ENCODE assay signal across 16 mouse cellular contexts in genomic region chr14:89062583-89063436, GRCm38 (mm10).
DNase-seq lines count a peak whose midpoint lies in the region; ATAC-seq and TF ChIP-seq lines count a peak whose summit lies in the region.
"Had no signal": no experiment of that assay in that cellular context is flagged by ENCODE, and none has a peak within 500 bp of the region (broad histone marks: within the 10 kb centered on the region; RNA-seq: fewer than 3 reads in every experiment).

No protein-coding gene starts in this region.

- no peak for ATAC-seq in forebrain, postnatal 0 days
- peak; percentile 73 for ATAC-seq in midbrain, embryonic 15.5 days (replicated peaks)
- no peak for ATAC-seq in midbrain, embryonic 11.5 days (ENCODE audit: low FRiP score)
- peak; percentile 81 for ATAC-seq in forebrain, embryonic 14.5 days

- no peaks in the 10 kb centered on the region for H3K27me3 ChIP-seq in forebrain, embryonic 10.5 days (ENCODE audit: poor library complexity, severe bottlenecking)
- no peaks in the 10 kb centered on the region for H3K27me3 ChIP-seq in forebrain, postnatal 0 days (ENCODE audit: insufficient read depth, low read length)
- no peaks in the 10 kb centered on the region for H3K27me3 ChIP-seq in midbrain, embryonic 15.5 days (replicated peaks)
- no peaks in the 10 kb centered on the region for H3K27me3 ChIP-seq in midbrain, embryonic 11.5 days (ENCODE audit: control insufficient read depth, insufficient read depth, low read length)
- no peaks in the 10 kb centered on the region for H3K27me3 ChIP-seq in forebrain, embryonic 14.5 days (replicated peaks; ENCODE audit: control insufficient read depth, insufficient read depth, low read length)
- H3K27me3 ChIP-seq: embryonic facial prominence, embryonic 13.5 days; heart, embryonic 12.5 days had no signal

- no peak overlapping the region for H3K9ac ChIP-seq in forebrain, postnatal 0 days
- no peak overlapping the region for H3K9ac ChIP-seq in midbrain, embryonic 15.5 days
- H3K9ac ChIP-seq in midbrain, embryonic 11.5 days (ENCODE audit: low read length): no peak overlapping the region
- H3K9ac ChIP-seq in forebrain, embryonic 14.5 days (ENCODE audit: low read length): no peak overlapping the region
- H3K9ac ChIP-seq: embryonic facial prominence, embryonic 13.5 days; heart, embryonic 12.5 days; hindbrain, embryonic 14.5 days had no signal

- H3K4me3 ChIP-seq in forebrain, embryonic 10.5 days: no peak overlapping the region
- no peak overlapping the region for H3K4me3 ChIP-seq in forebrain, postnatal 0 days (ENCODE audit: low read depth, low read length)
- no peak overlapping the region for H3K4me3 ChIP-seq in midbrain, embryonic 15.5 days
- H3K4me3 ChIP-seq in midbrain, embryonic 11.5 days (ENCODE audit: low read depth, low read length): no peak overlapping the region
- no peak overlapping the region for H3K4me3 ChIP-seq in forebrain, embryonic 14.5 days (ENCODE audit: low read depth, low read length)
- H3K4me3 ChIP-seq: embryonic facial prominence, embryonic 13.5 days; heart, embryonic 12.5 days; hindbrain, embryonic 10.5 days had no signal

- no peak for DNase-seq in forebrain, embryonic 10.5 days (ENCODE audit: extremely low spot score, low spot score)
- DNase-seq in forebrain, postnatal 0 days: no peak
- DNase-seq in midbrain, embryonic 11.5 days (ENCODE audit: low spot score, missing footprints): no peak
- DNase-seq in forebrain, embryonic 14.5 days (ENCODE audit: low spot score): peak; percentile 68
- no peak for DNase-seq in layer of hippocampus, adult 8-10 months (ENCODE audit: low spot score in 2 of 2)
- no peak for DNase-seq in adrenal gland, postnatal 36 days
- DNase-seq: adrenal gland, postnatal 10 days; cerebellum, adult 18-20 months; cerebellum, adult 9-11 months; cerebellum, postnatal 36 days; gastrocnemius, postnatal 25 days had no signal

- TF ChIP-seq CTCF in forebrain, postnatal 0 days (IDR thresholded peaks at IDR 0.05; ENCODE audit: low read depth): no peak

- H3K27ac ChIP-seq in forebrain, embryonic 10.5 days: 0 out of 2 replicates have a peak overlapping the region, but pooled peaks have one; percentile 5
- H3K27ac ChIP-seq in forebrain, postnatal 0 days (ENCODE audit: low read depth, low read length): no peak overlapping the region
- no peak overlapping the region for H3K27ac ChIP-seq in midbrain, embryonic 15.5 days
- H3K27ac ChIP-seq in midbrain, embryonic 11.5 days (ENCODE audit: low read depth, low read length): no peak overlapping the region
- no peak overlapping the region for H3K27ac ChIP-seq in forebrain, embryonic 14.5 days (ENCODE audit: low read depth, low read length)
- H3K27ac ChIP-seq: embryonic facial prominence, embryonic 13.5 days; hindbrain, embryonic 10.5 days; hindbrain, embryonic 14.5 days had no signal

- WGBS in forebrain, embryonic 10.5 days: 33% methylated on average over 5 of the region's 5 CpGs
- 14% methylated on average over 5 of the region's 5 CpGs for WGBS in forebrain, postnatal 0 days
- 50% methylated on average over 5 of the region's 5 CpGs for WGBS in midbrain, embryonic 15.5 days
- 63% methylated on average over 5 of the region's 5 CpGs for WGBS in midbrain, embryonic 11.5 days
- WGBS in forebrain, embryonic 14.5 days: 4% methylated on average over 5 of the region's 5 CpGs

- H3K4me1 ChIP-seq in forebrain, embryonic 10.5 days: peaks cover 53% of the 10 kb centered on the region
- H3K4me1 ChIP-seq in forebrain, postnatal 0 days (ENCODE audit: insufficient read depth): no peaks in the 10 kb centered on the region
- H3K4me1 ChIP-seq in midbrain, embryonic 15.5 days: no peaks in the 10 kb centered on the region
- no peaks in the 10 kb centered on the region for H3K4me1 ChIP-seq in midbrain, embryonic 11.5 days (ENCODE audit: control insufficient read depth, insufficient read depth, low read length)
- H3K4me1 ChIP-seq in forebrain, embryonic 14.5 days (ENCODE audit: control insufficient read depth, insufficient read depth, low read length): no peaks in the 10 kb centered on the region
- H3K4me1 ChIP-seq: embryonic facial prominence, embryonic 13.5 days; heart, embryonic 12.5 days; hindbrain, embryonic 10.5 days had no signal

- no peak overlapping the region for H3K4me2 ChIP-seq in forebrain, postnatal 0 days (ENCODE audit: low read depth)
- no peak overlapping the region for H3K4me2 ChIP-seq in midbrain, embryonic 15.5 days
- H3K4me2 ChIP-seq in midbrain, embryonic 11.5 days: no peak overlapping the region
- H3K4me2 ChIP-seq in forebrain, embryonic 14.5 days (ENCODE audit: low read length): no peak overlapping the region
- H3K4me2 ChIP-seq: embryonic facial prominence, embryonic 13.5 days; heart, embryonic 12.5 days; hindbrain, embryonic 14.5 days had no signal

- no peaks in the 10 kb centered on the region for H3K36me3 ChIP-seq in forebrain, embryonic 10.5 days (replicated peaks)
- H3K36me3 ChIP-seq in forebrain, postnatal 0 days (ENCODE audit: insufficient read depth): no peaks in the 10 kb centered on the region
- no peaks in the 10 kb centered on the region for H3K36me3 ChIP-seq in midbrain, embryonic 15.5 days (replicated peaks)
- H3K36me3 ChIP-seq in midbrain, embryonic 11.5 days (ENCODE audit: control insufficient read depth, insufficient read depth, low read length): no peaks in the 10 kb centered on the region
- no peaks in the 10 kb centered on the region for H3K36me3 ChIP-seq in forebrain, embryonic 14.5 days (ENCODE audit: control insufficient read depth, insufficient read depth, low read length)
- H3K36me3 ChIP-seq: embryonic facial prominence, embryonic 13.5 days; heart, embryonic 12.5 days; hindbrain, embryonic 10.5 days had no signal

- no peaks in the 10 kb centered on the region for H3K9me3 ChIP-seq in forebrain, embryonic 10.5 days
- H3K9me3 ChIP-seq in forebrain, postnatal 0 days (ENCODE audit: low read length): no peaks in the 10 kb centered on the region
- no peaks in the 10 kb centered on the region for H3K9me3 ChIP-seq in midbrain, embryonic 15.5 days
- H3K9me3 ChIP-seq in midbrain, embryonic 11.5 days (ENCODE audit: control insufficient read depth, low read length): no peaks in the 10 kb centered on the region
- no peaks in the 10 kb centered on the region for H3K9me3 ChIP-seq in forebrain, embryonic 14.5 days (replicated peaks; ENCODE audit: control insufficient read depth, low read length)
- H3K9me3 ChIP-seq: embryonic facial prominence, embryonic 13.5 days; heart, embryonic 12.5 days; hindbrain, embryonic 10.5 days had no signal

Comparison
In these comparisons a context has a peak if more than half of its experiments do, and no peak if none do; other contexts are left out.
1. ATAC-seq: peak in midbrain, embryonic 15.5 days (single experiment) and forebrain, embryonic 14.5 days (single experiment); none in forebrain, postnatal 0 days (single experiment) and midbrain, embryonic 11.5 days (single experiment).